Mouse (Mus musculus): ENCODE measurements at regions not wholly inside any gene's neighbourhood (a gene's known extent, or its start where the extent isn't known, plus 50 kb on each side); places are given as distances from the start of the nearest gene placed in this dataset.

DNA sequence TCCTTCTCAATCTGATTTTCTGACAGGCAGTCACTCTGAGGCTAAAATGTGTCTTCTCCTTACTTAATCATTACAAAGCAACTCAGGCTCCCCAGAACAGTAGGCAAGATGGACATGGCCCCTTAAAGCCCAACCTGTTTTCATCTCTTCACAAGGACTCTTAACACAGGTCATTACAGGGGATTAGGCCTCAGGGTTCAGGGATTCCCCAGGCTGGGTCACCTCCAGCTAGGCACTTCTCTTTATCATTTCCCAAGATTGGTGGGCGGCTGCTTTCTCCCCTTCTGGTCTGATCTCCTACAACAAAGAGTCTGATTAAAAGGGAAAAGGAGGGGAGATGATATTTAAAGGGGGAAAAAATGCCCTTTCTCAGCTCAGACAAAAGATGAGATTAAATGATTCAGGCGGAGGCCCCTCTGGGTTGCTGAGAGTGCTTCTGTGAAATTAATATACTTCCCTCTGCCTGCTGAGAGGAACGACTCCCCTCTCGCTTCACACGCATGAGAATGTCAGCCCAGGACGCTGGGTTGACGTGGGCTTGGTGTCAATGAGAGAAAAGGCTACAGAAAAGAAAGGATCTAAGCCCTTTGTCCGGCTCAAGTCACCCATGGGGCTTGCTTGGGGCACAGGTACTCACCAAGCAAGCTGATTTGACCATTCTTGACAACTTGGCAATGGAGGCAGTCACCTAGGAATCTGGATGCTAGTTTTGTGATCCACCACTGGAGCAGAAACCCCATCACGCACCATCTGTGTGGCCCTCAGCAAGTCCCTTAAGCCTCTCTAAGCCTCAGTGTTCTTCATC, 152.3 kb downstream of the Gsdmc2 start:
- TF ChIP-seq POLR2A (IDR thresholded peaks at IDR 0.05; ENCODE audit: insufficient read depth, low read depth, low read length) (no peak), CTCF (IDR thresholded peaks at IDR 0.05) (no peak)

Measured in heart, adult 2 months (tissue).